Mouse (Mus musculus) CH12.LX (cell line): ENCODE measurements around the gene Fbxo47.

Experiments
- CTCF ChIP-seq, 2 experiments: IDR thresholded peaks in 1 of 2; conservative IDR thresholded peaks in 1 of 2; 2 replicates each; pipeline ENCODE4 v1.5.1; 2011 to 2012; ENCODE audit warnings: low read depth in 2 of 2, low read length in 2 of 2, improper control_type of control experiment in 1 of 2, inconsistent platforms in 1 of 2, mild to moderate bottlenecking in 1 of 2, moderate library complexity in 1 of 2
- ELF1 ChIP-seq: IDR thresholded peaks from 2 replicates; pipeline ENCODE4 v1.6.1; 2014; ENCODE audit warnings: low read depth, mild to moderate bottlenecking, inconsistent platforms, low read length, improper control_type of control experiment
- JUN ChIP-seq: IDR thresholded peaks from 2 replicates; pipeline ENCODE4 v1.6.1; 2011; ENCODE audit warnings: low read depth, mild to moderate bottlenecking, low read length, improper control_type of control experiment, moderate library complexity; ENCODE audit not compliant: insufficient read depth
- NELFE ChIP-seq: IDR thresholded peaks from 2 replicates; pipeline ENCODE4 v1.6.1; 2011; ENCODE audit warnings: low read depth, low read length, improper control_type of control experiment
- POLR2A ChIP-seq: IDR thresholded peaks from 2 replicates; pipeline ENCODE4 v1.6.1; 2011; ENCODE audit warnings: low read depth, mild to moderate bottlenecking, improper control_type of control experiment, low read length
- POLR2AphosphoS2 ChIP-seq: IDR thresholded peaks from 2 replicates; pipeline ENCODE4 v1.6.1; 2011; ENCODE audit warnings: low read depth, low read length, improper control_type of control experiment

GRCm38 (mm10) chr11:97822840-97823603 lies 60.9 kb downstream of the Fbxo47 start:
- TF ChIP-seq CTCF (conservative IDR thresholded peaks at IDR 0.05 in 1 of 2, IDR thresholded peaks at IDR 0.05 in 1 of 2; ENCODE audit: low read depth in 2 of 2, low read length in 2 of 2) = no peak
- no peak for TF ChIP-seq POLR2A
- no peak for TF ChIP-seq POLR2AphosphoS2
- TF ChIP-seq JUN = no peak
- no peak for TF ChIP-seq ELF1
- TF ChIP-seq NELFE = no peak
